Mouse (Mus musculus) mouse embryonic stem cell (cell line): ENCODE measurements at regions not wholly inside any gene's neighbourhood (a gene's known extent, or its start where the extent isn't known, plus 50 kb on each side); places are given as distances from the start of the nearest gene placed in this dataset.

ENCODE experiments used
- in situ Hi-C, 2 experiments: fragments of 300-500 bp; cut with MboI; formaldehyde crosslinking; loops; 1 replicate in 1 of 2; 3 replicates in 1 of 2; pipeline ENCODE4 v1.14.3; 2019 to 2020; ENCODE audit warnings: low sequenced_read_pairs in 2 of 2, low pct_unique_long_range_greater_than_20kb in 1 of 2, mixed read lengths in 1 of 2; ENCODE audit not compliant: unreplicated experiment in 1 of 2

- in situ Hi-C loops: loop anchor here in 1 of 2 experiments (10.0 kb wide), 1 partner anchor 84 kb away; no protein-coding TSS in a partner anchor
These were observed 1241.5 kb downstream of the Hace1 start for GRCm38 (mm10) chr10:46819133-46819532.

- in situ Hi-C loops: loop anchor here in 1 of 2 experiments (10.0 kb wide), 1 partner anchor 85 kb away; no protein-coding TSS in a partner anchor
These were observed 1242.3 kb downstream of the Hace1 start for GRCm38 (mm10) chr10:46819965-46820364.

- in situ Hi-C loops: no loop called here
These were observed 1246.2 kb downstream of the Hace1 start for GRCm38 (mm10) chr10:46823837-46824236.

GRCm38 (mm10) chr10:46826012-46826411 is 1248.4 kb downstream of the Hace1 start:
- in situ Hi-C loops: no loop called here

GRCm38 (mm10) chr10:46826639-46827038 is 1249.0 kb downstream of the Hace1 start:
- in situ Hi-C loops: no loop called here

- in situ Hi-C loops: no loop called here
These were observed 1249.6 kb downstream of the Hace1 start for GRCm38 (mm10) chr10:46827109-46827812.

- in situ Hi-C loops: no loop called here
These were observed 1250.5 kb downstream of the Hace1 start for GRCm38 (mm10) chr10:46828164-46828563.

GRCm38 (mm10) chr10:46845578-46846314 is 1268.1 kb downstream of the Hace1 start:
- in situ Hi-C loops: no loop called here
